ENCODE assay signal across 8 mouse cellular contexts in genomic region chr5:151142241-151142640, GRCm38 (mm10).
DNase-seq lines count a peak whose midpoint lies in the region; ATAC-seq and TF ChIP-seq lines count a peak whose summit lies in the region.

No protein-coding gene starts in this region.

- peak; percentile 67 for TF ChIP-seq CTCF in liver, adult 2 months (IDR thresholded peaks at IDR 0.05; ENCODE audit: low read depth, low read length)
- peak; percentile 67; the same call in 1 of the 2 replicates for TF ChIP-seq CTCF in brain, embryonic 14.5 days (IDR thresholded peaks at IDR 0.05; ENCODE audit: borderline replicate concordance, extremely low read depth, insufficient read depth, insufficient read length)

- peaks cover 22% of the 10 kb centered on the region; the same call in 1 of the 2 replicates for H3K79me2 ChIP-seq in liver, adult 2 months (ENCODE audit: control insufficient read depth, insufficient read depth, low read length)

- H3K9me3 ChIP-seq in liver, embryonic 11.5 days (ENCODE audit: control insufficient read depth, low read length): no peaks in the 10 kb centered on the region
- no peaks in the 10 kb centered on the region for H3K9me3 ChIP-seq in kidney, embryonic 14.5 days (ENCODE audit: control insufficient read depth, low read length)

- peaks cover 38% of the 10 kb centered on the region for H3K4me1 ChIP-seq in liver, adult 2 months (ENCODE audit: control insufficient read depth, insufficient read depth, low read length)
- peaks cover 5% of the 10 kb centered on the region; the same call in 1 of the 2 replicates for H3K4me1 ChIP-seq in liver, embryonic 11.5 days (replicated peaks; ENCODE audit: control insufficient read depth, insufficient read depth, low read length)
- H3K4me1 ChIP-seq in kidney, embryonic 14.5 days (ENCODE audit: control insufficient read depth, insufficient read depth, low read length): peaks cover 10% of the 10 kb centered on the region

- DNase-seq in liver, adult 2 months (ENCODE audit: extremely low read depth, low read depth, low spot score): peak; percentile 99
- DNase-seq in liver, embryonic 11.5 days (ENCODE audit: low spot score): no peak
- DNase-seq in brain, embryonic 14.5 days (ENCODE audit: low read depth): peak; percentile 78
- DNase-seq in heart, adult 8-10 months (ENCODE audit: low spot score): peak; percentile 60
- DNase-seq in spleen, postnatal 14 days (ENCODE audit: low spot score in 2 of 2): no peak
- DNase-seq in layer of hippocampus, adult 9-11 months: no peak

- no peak overlapping the region for H3K4me2 ChIP-seq in liver, embryonic 11.5 days
- no peak overlapping the region for H3K4me2 ChIP-seq in kidney, embryonic 14.5 days (replicated peaks; ENCODE audit: low read depth, low read length)

- no peak; the same call in 1 of the 2 replicates for ATAC-seq in liver, embryonic 11.5 days (replicated peaks; ENCODE audit: low FRiP score)
- ATAC-seq in kidney, embryonic 14.5 days (ENCODE audit: low FRiP score, low TSS enrichment): peak; percentile 59
- peak; percentile 67 for ATAC-seq in megakaryocyte-erythroid progenitor cell, adult 5-6 weeks (replicated peaks; ENCODE audit: low FRiP score, low TSS enrichment, poor library complexity, severe bottlenecking)

- no peaks in the 10 kb centered on the region for H3K27me3 ChIP-seq in liver, adult 2 months (ENCODE audit: control insufficient read depth, insufficient read depth, low read length)
- H3K27me3 ChIP-seq in liver, embryonic 11.5 days (replicated peaks; ENCODE audit: control insufficient read depth, insufficient read depth, low read length): no peaks in the 10 kb centered on the region
- no peaks in the 10 kb centered on the region for H3K27me3 ChIP-seq in kidney, embryonic 14.5 days (ENCODE audit: control insufficient read depth, insufficient read depth, low read length)

- peak overlapping the region; percentile 34; the same call in 1 of the 2 replicates for H3K9ac ChIP-seq in liver, adult 2 months (ENCODE audit: low read depth, low read length)
- H3K9ac ChIP-seq in liver, embryonic 11.5 days (ENCODE audit: low read depth, low read length): no peak overlapping the region
- H3K9ac ChIP-seq in kidney, embryonic 14.5 days (ENCODE audit: low read depth, low read length): peak overlapping the region; percentile 20; the same call in 1 of the 2 replicates

- TF ChIP-seq POLR2A in liver, adult 2 months (IDR thresholded peaks at IDR 0.05; ENCODE audit: extremely low read depth, insufficient read depth, low read length): no peak
- no peak for TF ChIP-seq POLR2A in brain, embryonic 14.5 days (IDR thresholded peaks at IDR 0.05; ENCODE audit: borderline replicate concordance, extremely low read depth, insufficient read depth, insufficient read length, poor library complexity, severe bottlenecking)

- 8% methylated on average over 5 of the region's 5 CpGs for WGBS in liver, adult 2 months
- WGBS in liver, embryonic 11.5 days: 48% methylated on average over 5 of the region's 5 CpGs
- 41% methylated on average over 5 of the region's 5 CpGs for WGBS in kidney, embryonic 14.5 days

- no peaks in the 10 kb centered on the region for H3K36me3 ChIP-seq in liver, adult 2 months (ENCODE audit: control insufficient read depth, insufficient read depth, low read length)
- no peaks in the 10 kb centered on the region for H3K36me3 ChIP-seq in liver, embryonic 11.5 days (ENCODE audit: control insufficient read depth, insufficient read depth, low read length)
- H3K36me3 ChIP-seq in kidney, embryonic 14.5 days (ENCODE audit: control insufficient read depth, insufficient read depth, low read length): no peaks in the 10 kb centered on the region

- H3K4me3 ChIP-seq in liver, adult 2 months (ENCODE audit: insufficient read depth, low read depth, low read length): no peak overlapping the region
- H3K4me3 ChIP-seq in liver, embryonic 11.5 days (ENCODE audit: low read depth, low read length): no peak overlapping the region
- no peak overlapping the region for H3K4me3 ChIP-seq in kidney, embryonic 14.5 days (ENCODE audit: low read length)

- peak overlapping the region; percentile 78 for H3K27ac ChIP-seq in liver, adult 2 months (replicated peaks; ENCODE audit: insufficient read depth, low read depth, low read length)
- no peak overlapping the region for H3K27ac ChIP-seq in liver, embryonic 11.5 days (ENCODE audit: low read depth, low read length)
- H3K27ac ChIP-seq in kidney, embryonic 14.5 days (ENCODE audit: low read depth, low read length): no peak overlapping the region

Comparison
In these comparisons a context has a peak if more than half of its experiments do, and no peak if none do; other contexts are left out.
1. DNase-seq: peak in liver, adult 2 months (single experiment), brain, embryonic 14.5 days (single experiment) and heart, adult 8-10 months (single experiment); none in liver, embryonic 11.5 days (single experiment), spleen, postnatal 14 days (0 of 2) and layer of hippocampus, adult 9-11 months (single experiment).